Mouse (Mus musculus): Measurements from ENCODE around the gene Btn2a2. TPM values are rescaled to one million over a fixed set of nuclear protein-coding genes. Genes with fewer than 3 reads are reported as not detected.

Gene Btn2a2
- polyA plus RNA-seq, 1 experiment: not detected

GRCm38 (mm10) chr13:23521703-23522102, 33.0 kb upstream of the Btn2a2 start:
- peak; percentile 42 for DNase-seq (ENCODE audit: low spot score)

- peak; percentile 50 for DNase-seq (ENCODE audit: low spot score)
Observed at GRCm38 (mm10) chr13:23519416-23519815, 30.8 kb upstream of the Btn2a2 start.

- DNase-seq (ENCODE audit: low spot score): peak; percentile 34
Observed at GRCm38 (mm10) chr13:23518885-23519284, 30.2 kb upstream of the Btn2a2 start.

- no peak for DNase-seq (ENCODE audit: low spot score)
Observed at GRCm38 (mm10) chr13:23518295-23518603, 29.6 kb upstream of the Btn2a2 start.

GRCm38 (mm10) chr13:23517603-23518294, 29.1 kb upstream of the Btn2a2 start:
- DNase-seq (ENCODE audit: low spot score): peak; percentile 79

GRCm38 (mm10) chr13:23516822-23517602, 28.4 kb upstream of the Btn2a2 start:
- DNase-seq (ENCODE audit: low spot score): peak; percentile 58

- no peak for DNase-seq (ENCODE audit: low spot score)
Observed at GRCm38 (mm10) chr13:23515826-23516620, 27.4 kb upstream of the Btn2a2 start.

- DNase-seq (ENCODE audit: low spot score): no peak
Observed at GRCm38 (mm10) chr13:23515281-23515680, 26.6 kb upstream of the Btn2a2 start.

- no peak for DNase-seq (ENCODE audit: low spot score)
Observed at GRCm38 (mm10) chr13:23513517-23513916, 24.9 kb upstream of the Btn2a2 start.

GRCm38 (mm10) chr13:23510127-23510526, 21.5 kb upstream of the Btn2a2 start:
- DNase-seq (ENCODE audit: low spot score): no peak

- no peak for DNase-seq (ENCODE audit: low spot score)
Observed at GRCm38 (mm10) chr13:23506819-23507515, 18.3 kb upstream of the Btn2a2 start.

- DNase-seq (ENCODE audit: low spot score): no peak
Observed at GRCm38 (mm10) chr13:23506351-23506750, 17.7 kb upstream of the Btn2a2 start.

GRCm38 (mm10) chr13:23505662-23506345, 17.1 kb upstream of the Btn2a2 start:
- DNase-seq (ENCODE audit: low spot score): no peak

GRCm38 (mm10) chr13:23503797-23504196, 15.1 kb upstream of the Btn2a2 start:
- DNase-seq (ENCODE audit: low spot score): no peak

- no peak for DNase-seq (ENCODE audit: low spot score)
Observed at GRCm38 (mm10) chr13:23502916-23503315, 14.3 kb upstream of the Btn2a2 start.

GRCm38 (mm10) chr13:23502031-23502567, 13.4 kb upstream of the Btn2a2 start:
- DNase-seq (ENCODE audit: low spot score): no peak

- no peak for DNase-seq (ENCODE audit: low spot score)
Observed at GRCm38 (mm10) chr13:23501511-23501910, 12.9 kb upstream of the Btn2a2 start.

- DNase-seq (ENCODE audit: low spot score): no peak
Observed at GRCm38 (mm10) chr13:23500424-23501200, 12.0 kb upstream of the Btn2a2 start.

GRCm38 (mm10) chr13:23499943-23500342, 11.3 kb upstream of the Btn2a2 start:
- no peak for DNase-seq (ENCODE audit: low spot score)

GRCm38 (mm10) chr13:23498653-23499052, 10.0 kb upstream of the Btn2a2 start:
- DNase-seq (ENCODE audit: low spot score): no peak
